Mouse (Mus musculus) ES-E14 (cell line): ENCODE results near the gene Cab39l. TPM values are rescaled to one million over a fixed set of nuclear protein-coding genes. Genes with fewer than 3 reads are reported as not detected.

Experiments
- DNase-seq: peaks from one replicate; pipeline ENCODE4 v3.0.0-alpha.2; 2013; ENCODE audit warnings: low read depth, low spot score
- H3K27ac ChIP-seq: 2 replicates; pipeline ENCODE4 v1.5.1; 2012; ENCODE audit warnings: low read depth, mild to moderate bottlenecking, low read length, moderate library complexity, mixed read lengths; ENCODE audit not compliant: poor library complexity, insufficient read depth, severe bottlenecking
- H3K36me3 ChIP-seq: 2 replicates; pipeline ENCODE4 v1.6.1; 2012; ENCODE audit warnings: mild to moderate bottlenecking, low read length, moderate library complexity, mixed read lengths; ENCODE audit not compliant: control insufficient read depth, poor library complexity, insufficient read depth, severe bottlenecking
- H3K4me1 ChIP-seq, 2 experiments: fragments of 150-350 bp in 1 of 2; sonication (generic) in 1 of 2; 2 replicates each; pipeline ENCODE4 v1.6.1; 2012; ENCODE audit warnings: low read length in 2 of 2, mild to moderate bottlenecking in 1 of 2, mixed read lengths in 1 of 2; ENCODE audit not compliant: control insufficient read depth in 2 of 2, insufficient read depth in 2 of 2, poor library complexity in 1 of 2
- H3K4me3 ChIP-seq, 2 experiments: fragments of 150-350 bp in 1 of 2; sonication (generic) in 1 of 2; 2 replicates each; pipeline ENCODE4 v1.5.1; 2012; ENCODE audit warnings: low read length in 2 of 2, low read depth in 1 of 2, mild to moderate bottlenecking in 1 of 2, mixed read lengths in 1 of 2; ENCODE audit not compliant: insufficient read depth in 1 of 2, poor library complexity in 1 of 2, severe bottlenecking in 1 of 2
- H3K9ac ChIP-seq: 2 replicates; pipeline ENCODE4 v1.6.1; 2012; ENCODE audit warnings: low read depth, mild to moderate bottlenecking, low read length, mixed read lengths; ENCODE audit not compliant: poor library complexity, insufficient read depth, severe bottlenecking
- H3K9me3 ChIP-seq: fragments of 150-350 bp; sonication (generic); 2 replicates; pipeline ENCODE4 v1.6.1; 2012; ENCODE audit warnings: low read depth, mild to moderate bottlenecking, low read length; ENCODE audit not compliant: control insufficient read depth, insufficient read depth
- CHD2 ChIP-seq: IDR thresholded peaks from 2 replicates; pipeline ENCODE4 v1.6.1; 2014; ENCODE audit warnings: mild to moderate bottlenecking, low read depth, low read length, inconsistent platforms
- HCFC1 ChIP-seq: IDR thresholded peaks from 2 replicates; pipeline ENCODE4 v1.6.1; 2012; ENCODE audit warnings: low read length, inconsistent platforms, borderline replicate concordance; ENCODE audit not compliant: insufficient read depth
- MAFK ChIP-seq: IDR thresholded peaks from 2 replicates; pipeline ENCODE4 v1.6.1; 2014; ENCODE audit warnings: mild to moderate bottlenecking, low read depth, low read length, inconsistent platforms; ENCODE audit not compliant: insufficient read depth
- ZC3H11A ChIP-seq: IDR thresholded peaks from 2 replicates; pipeline ENCODE4 v1.6.1; 2012; ENCODE audit warnings: low read depth, mild to moderate bottlenecking, inconsistent platforms, low read length, borderline replicate concordance
- ZNF384 ChIP-seq: IDR thresholded peaks from 2 replicates; pipeline ENCODE4 v1.6.1; 2012; ENCODE audit warnings: low read depth, low read length, inconsistent platforms
- in situ Hi-C, 2 experiments: fragments of 600-800 bp; cut with MboI; formaldehyde crosslinking; loops; one replicate each; pipeline ENCODE4 v1.15.1; 2025; ENCODE audit warnings: low sequenced_read_pairs in 2 of 2, inconsistent platforms in 1 of 2; ENCODE audit not compliant: unreplicated experiment in 2 of 2
- total RNA-seq: library from RNA; depleted of rRNA; stranded (reverse); fragments of 300-350 nt; gene quantifications from 2 replicates; pipeline ENCODE4 v1.2.3, GENCODE M21; 2012

Cab39l gene
- total RNA-seq, 1 experiment = 5.8 TPM

DNA sequence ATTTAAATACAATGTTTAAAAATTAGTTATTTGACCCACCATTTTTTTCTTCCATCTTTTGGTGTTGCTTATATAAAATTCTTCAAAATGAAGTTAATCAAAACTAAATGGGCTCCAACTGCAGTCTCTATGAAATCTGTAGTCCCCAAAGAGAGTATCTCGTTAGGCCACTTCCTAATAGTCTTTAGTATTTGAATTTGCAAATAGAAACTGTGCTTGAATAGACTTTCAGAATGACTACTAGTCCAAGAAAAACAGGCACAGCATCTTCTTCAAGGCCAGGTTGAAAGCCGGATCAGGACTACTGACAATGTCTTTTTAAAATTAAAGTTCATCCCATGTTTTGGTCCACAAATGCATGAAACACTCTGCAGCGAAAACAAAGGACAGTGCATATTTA, 3.4 kb upstream of the Cab39l start:
- in situ Hi-C loops = no loop called here
- no peak for TF ChIP-seq MAFK
- no peak for TF ChIP-seq HCFC1
- TF ChIP-seq CHD2 = no peak
- TF ChIP-seq ZNF384 = no peak
- no peak for TF ChIP-seq ZC3H11A
- H3K4me3 ChIP-seq = no peak overlapping the region
- no peak for DNase-seq
- H3K36me3 ChIP-seq = no peaks in the 10 kb centered on the region; the same call in 1 of the 2 replicates
- H3K4me1 ChIP-seq = peaks cover 2 to 4% of the 10 kb centered on the region in 2 experiments; a peak in 2 of 4 replicates
- H3K9ac ChIP-seq = no peak overlapping the region
- H3K9me3 ChIP-seq = no peaks in the 10 kb centered on the region
- no peak overlapping the region for H3K27ac ChIP-seq

DNA sequence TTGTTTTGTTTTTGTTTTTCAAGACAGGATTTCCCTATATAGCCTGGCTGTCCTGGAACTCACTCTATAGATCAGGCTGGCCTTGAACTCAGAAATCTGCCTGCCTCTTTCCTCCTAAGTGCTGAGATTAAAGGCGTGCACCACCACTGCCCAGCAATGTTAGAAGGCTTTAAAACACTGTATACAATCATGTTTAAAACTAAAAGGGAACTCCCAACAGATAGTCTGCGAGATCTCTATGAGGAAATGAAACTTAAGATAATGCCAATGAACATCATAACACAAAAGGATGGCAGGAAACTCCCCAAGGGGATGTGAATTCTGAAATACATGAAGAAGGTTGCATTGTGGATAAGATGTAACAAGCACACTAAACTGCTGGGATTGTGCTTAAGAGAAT, 2.3 kb upstream of the Cab39l start:
- in situ Hi-C loops = no loop called here
- peaks cover 2 to 4% of the 10 kb centered on the region in 2 experiments; a peak in 2 of 4 replicates for H3K4me1 ChIP-seq
- H3K9ac ChIP-seq = no peak overlapping the region
- no peaks in the 10 kb centered on the region; the same call in 1 of the 2 replicates for H3K36me3 ChIP-seq
- TF ChIP-seq ZC3H11A = no peak
- no peak for TF ChIP-seq HCFC1
- no peak for TF ChIP-seq ZNF384
- no peak for TF ChIP-seq MAFK
- TF ChIP-seq CHD2 = no peak
- H3K9me3 ChIP-seq = no peaks in the 10 kb centered on the region
- H3K27ac ChIP-seq = no peak overlapping the region
- H3K4me3 ChIP-seq = no peak overlapping the region
- no peak for DNase-seq

DNA sequence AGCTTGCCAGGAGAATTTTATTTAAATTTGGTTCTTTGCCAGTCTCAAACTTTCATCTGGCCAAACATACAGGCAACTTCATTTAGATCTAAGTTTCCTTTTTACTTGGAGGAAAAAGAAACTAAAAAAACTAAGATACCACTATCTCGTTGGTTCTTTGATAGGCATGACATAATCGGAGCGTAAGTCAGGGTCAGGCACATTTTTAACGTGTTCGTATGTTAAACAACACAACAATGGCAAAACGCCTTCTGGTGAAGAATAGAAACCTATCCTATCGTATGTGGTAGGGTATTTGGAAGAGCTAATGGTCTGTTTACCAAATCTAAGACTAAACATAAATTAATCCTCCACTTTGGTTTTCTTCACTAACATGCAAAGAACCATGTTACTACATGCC, 733 bp upstream of the Cab39l start:
- in situ Hi-C loops = no loop called here
- Histone ChIP-seq H3K36me3 (no peaks in the 10 kb centered on the region; the same call in 1 of the 2 replicates), H3K4me1 (peaks cover 2 to 4% of the 10 kb centered on the region in 2 experiments; a peak in 2 of 4 replicates), H3K27ac (no peak overlapping the region), H3K9ac (peak overlapping the region; percentile 88; the same call in 1 of the 2 replicates), H3K9me3 (no peaks in the 10 kb centered on the region), H3K4me3 (peak overlapping the region; percentile 75 to 95)
- TF ChIP-seq ZC3H11A (no peak), MAFK (no peak), CHD2 (no peak), ZNF384 (no peak), HCFC1 (no peak)
- no peak for DNase-seq

DNA sequence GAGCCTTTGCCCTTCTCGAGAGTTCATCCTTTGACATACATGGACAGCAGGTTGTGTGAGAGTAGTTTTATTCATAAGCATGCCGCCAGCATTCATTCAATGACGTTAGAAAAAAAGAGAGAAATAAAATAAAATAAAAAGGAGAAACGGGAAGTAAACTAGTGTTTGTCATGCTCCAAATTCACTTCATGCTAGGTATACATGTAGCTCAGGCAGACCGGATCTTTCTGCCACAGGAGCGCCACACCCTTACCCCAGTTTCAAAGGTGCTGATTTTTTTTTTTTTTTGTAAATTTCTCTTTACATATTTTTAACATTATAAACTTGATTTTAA, 667 bp downstream of the Cab39l start:
- TF ChIP-seq MAFK (no peak), ZNF384 (peak; percentile 55; the same call in 1 of the 2 replicates), ZC3H11A (no peak)
- H3K4me3 ChIP-seq = peak overlapping the region; percentile 75 to 95
- no peaks in the 10 kb centered on the region for H3K9me3 ChIP-seq
- H3K27ac ChIP-seq = peak overlapping the region; percentile 33; the same call in 1 of the 2 replicates
- H3K4me1 ChIP-seq = peaks cover 2 to 4% of the 10 kb centered on the region in 2 experiments; a peak in 2 of 4 replicates
- peak overlapping the region; percentile 96 for H3K9ac ChIP-seq
- H3K36me3 ChIP-seq = no peaks in the 10 kb centered on the region
- in situ Hi-C loops = no loop called here
- DNase-seq = no peak

DNA sequence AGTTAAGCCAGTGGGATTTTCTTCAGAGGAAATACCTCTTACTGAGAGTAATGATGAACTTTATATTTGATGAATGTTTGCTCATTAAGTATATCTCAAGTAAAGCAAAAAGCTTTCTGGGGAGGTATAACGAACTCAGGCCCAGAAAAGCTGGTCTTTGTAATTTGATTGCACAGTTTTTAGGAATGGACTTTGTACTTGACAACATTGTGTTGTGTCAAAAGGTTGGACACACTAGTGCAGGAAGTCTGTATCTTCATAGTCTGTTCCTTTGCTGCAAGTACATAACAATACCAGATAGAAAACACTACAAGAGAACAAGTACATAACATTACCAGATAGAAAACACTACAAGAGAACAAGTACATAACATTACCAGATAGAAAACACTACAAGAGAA, 4.6 kb downstream of the Cab39l start:
- no peak for DNase-seq
- Histone ChIP-seq H3K27ac (no peak overlapping the region), H3K4me3 (no peak overlapping the region), H3K9ac (no peak overlapping the region), H3K36me3 (no peaks in the 10 kb centered on the region), H3K4me1 (no peaks in the 10 kb centered on the region), H3K9me3 (no peaks in the 10 kb centered on the region)
- in situ Hi-C loops = no loop called here
- TF ChIP-seq ZC3H11A (no peak), ZNF384 (no peak), CHD2 (no peak), HCFC1 (no peak), MAFK (no peak)
